Mouse (Mus musculus) heart, postnatal 0 days (tissue): ENCODE results near the gene Trak1.

Source experiments
- CTCF ChIP-seq: IDR thresholded peaks from 2 replicates; pipeline ENCODE4 v1.5.1; 2016; ENCODE audit warnings: antibody characterized with exemption, control low read depth, low read depth
- EP300 ChIP-seq: IDR thresholded peaks from 2 replicates; pipeline ENCODE4 v1.6.1; 2016; ENCODE audit warnings: antibody characterized with exemption, low read depth

DNA sequence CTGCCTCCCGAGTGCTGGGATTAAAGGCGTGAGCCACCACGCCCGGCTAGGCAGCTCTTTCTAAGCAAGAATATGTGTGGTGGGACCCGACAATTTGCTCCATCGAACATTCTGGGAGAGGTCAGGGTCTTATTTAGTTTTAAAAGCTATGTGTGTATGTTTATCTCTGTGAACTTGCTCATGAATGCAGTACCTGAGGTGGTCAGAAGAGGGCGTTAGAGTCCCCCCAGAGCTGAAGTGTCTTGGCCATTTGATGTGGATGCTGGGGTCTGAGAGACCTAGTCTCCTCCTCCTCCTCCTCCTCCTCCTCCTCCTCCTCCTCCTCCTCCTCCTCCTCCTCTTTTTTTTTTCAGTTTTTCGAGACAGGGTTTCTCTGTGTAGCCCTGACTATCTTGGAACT is 5.2 kb downstream of the Trak1 start:
- no peak; the same call in 1 of the 2 replicates for TF ChIP-seq CTCF
- TF ChIP-seq EP300, result no peak
